Mouse (Mus musculus) hindbrain, embryonic 10.5 days (tissue): ENCODE results near the gene Pdk4. TPM values are rescaled to one million over a fixed set of nuclear protein-coding genes. Genes with fewer than 3 reads are reported as not detected.
A peak's percentile ranks its signal among the peaks of the same experiment; 100 is the strongest.

Experiments used
- DNase-seq: peaks from one replicate; pipeline ENCODE4 v3.0.0-alpha.2; 2017; ENCODE audit warnings: low spot score
- H3K27ac ChIP-seq: fragments of 300-500 bp; sonication (generic); 2 replicates; pipeline ENCODE4 v1.5.1; 2016; ENCODE audit warnings: mild to moderate bottlenecking, moderate library complexity
- H3K27me3 ChIP-seq: fragments of 300-500 bp; sonication (generic); 2 replicates; pipeline ENCODE4 v1.6.1; 2016; ENCODE audit warnings: mild to moderate bottlenecking; ENCODE audit not compliant: poor library complexity, insufficient read depth, severe bottlenecking
- H3K36me3 ChIP-seq: fragments of 300-500 bp; sonication (generic); 2 replicates; pipeline ENCODE4 v1.6.1; 2016; ENCODE audit warnings: mild to moderate bottlenecking, moderate library complexity
- H3K4me1 ChIP-seq: fragments of 300-500 bp; sonication (generic); replicated peaks from 2 replicates; pipeline ENCODE4 v1.6.1; 2016; ENCODE audit warnings: mild to moderate bottlenecking
- H3K4me3 ChIP-seq: fragments of 300-500 bp; sonication (generic); 2 replicates; pipeline ENCODE4 v1.5.1; 2016; ENCODE audit warnings: mild to moderate bottlenecking, moderate library complexity
- H3K9me3 ChIP-seq: fragments of 300-500 bp; sonication (generic); 2 replicates; pipeline ENCODE4 v1.6.1; 2016; ENCODE audit warnings: mild to moderate bottlenecking, moderate library complexity
- WGBS: fragments of 180-500 bp; shearing (Covaris S2); methylation state at CpG from one replicate; pipeline ENCODE4 v1.1.7; 2016; 5-methylcytosine and 5-hydroxymethylcytosine counted together
- polyA plus RNA-seq: library from polyadenylated mRNA; unstranded; fragments of >200 nt; fragmentation: Nextera tagmentation; extraction: Ambion mirVana; gene quantifications from 2 replicates; pipeline ENCODE4 v1.2.1, GENCODE M21; 2016

The Pdk4 gene
- polyA plus RNA-seq, 1 experiment from 2014 or later = 0.98 TPM

- Histone ChIP-seq H3K4me3 (no peak overlapping the region), H3K27me3 (no peaks in the 10 kb centered on the region), H3K27ac (no peak overlapping the region), H3K4me1 (no peaks in the 10 kb centered on the region), H3K36me3 (no peaks in the 10 kb centered on the region), H3K9me3 (no peaks in the 10 kb centered on the region)
- DNase-seq = no peak
- 53% methylated on average over 3 of the region's 3 CpGs for WGBS
Measured at GRCm38 (mm10) chr6:5482270-5482783, 13.8 kb downstream of the Pdk4 start.

GRCm38 (mm10) chr6:5481066-5481465 is 15.0 kb downstream of the Pdk4 start:
- Histone ChIP-seq H3K27ac (no peak overlapping the region), H3K36me3 (no peaks in the 10 kb centered on the region), H3K27me3 (no peaks in the 10 kb centered on the region), H3K4me1 (no peaks in the 10 kb centered on the region), H3K9me3 (no peaks in the 10 kb centered on the region), H3K4me3 (no peak overlapping the region)
- WGBS = 93% methylated on average over 2 of the region's 2 CpGs
- no peak for DNase-seq

- DNase-seq = no peak
- H3K4me1 ChIP-seq = no peaks in the 10 kb centered on the region
- no peak overlapping the region for H3K4me3 ChIP-seq
- WGBS = 63% methylated on average over 1 of the region's 1 CpGs
- no peak overlapping the region for H3K27ac ChIP-seq
- H3K27me3 ChIP-seq = no peaks in the 10 kb centered on the region
- no peaks in the 10 kb centered on the region for H3K36me3 ChIP-seq
- no peaks in the 10 kb centered on the region for H3K9me3 ChIP-seq
Measured at GRCm38 (mm10) chr6:5474021-5474420, 22.1 kb downstream of the Pdk4 start.

- Histone ChIP-seq H3K4me3 (no peak overlapping the region), H3K27ac (no peak overlapping the region), H3K27me3 (no peaks in the 10 kb centered on the region), H3K4me1 (no peaks in the 10 kb centered on the region), H3K36me3 (no peaks in the 10 kb centered on the region), H3K9me3 (no peaks in the 10 kb centered on the region)
- 93% methylated on average over 2 of the region's 2 CpGs for WGBS
- no peak for DNase-seq
Measured at GRCm38 (mm10) chr6:5472692-5473091, 23.4 kb downstream of the Pdk4 start.

GRCm38 (mm10) chr6:5470480-5471318 is 25.4 kb downstream of the Pdk4 start:
- DNase-seq = no peak
- 79% methylated on average over 10 of the region's 10 CpGs for WGBS

GRCm38 (mm10) chr6:5455836-5456235 is 40.3 kb downstream of the Pdk4 start:
- 84% methylated on average over 3 of the region's 3 CpGs for WGBS
- no peak overlapping the region for H3K4me3 ChIP-seq
- H3K9me3 ChIP-seq = no peaks in the 10 kb centered on the region
- H3K27me3 ChIP-seq = no peaks in the 10 kb centered on the region
- DNase-seq = no peak
- H3K36me3 ChIP-seq = no peaks in the 10 kb centered on the region
- H3K4me1 ChIP-seq = no peaks in the 10 kb centered on the region
- no peak overlapping the region for H3K27ac ChIP-seq

More at GRCm38 (mm10) chr6:5470480-5471318, 25.4 kb downstream of the Pdk4 start:
- Histone ChIP-seq H3K4me1 (no peaks in the 10 kb centered on the region), H3K36me3 (no peaks in the 10 kb centered on the region), H3K4me3 (no peak overlapping the region), H3K27ac (no peak overlapping the region), H3K27me3 (no peaks in the 10 kb centered on the region), H3K9me3 (no peaks in the 10 kb centered on the region)

- Histone ChIP-seq H3K4me3 (no peak overlapping the region), H3K27ac (no peak overlapping the region), H3K27me3 (no peaks in the 10 kb centered on the region), H3K4me1 (peaks cover 18% of the 10 kb centered on the region), H3K9me3 (no peaks in the 10 kb centered on the region), H3K36me3 (no peaks in the 10 kb centered on the region)
- 96% methylated on average over 5 of the region's 5 CpGs for WGBS
- DNase-seq = no peak
Measured at GRCm38 (mm10) chr6:5449878-5450277, 46.2 kb downstream of the Pdk4 start.

- no peak for DNase-seq
- Histone ChIP-seq H3K36me3 (no peaks in the 10 kb centered on the region), H3K4me1 (peaks cover 21% of the 10 kb centered on the region), H3K27ac (peak overlapping the region; percentile 83), H3K4me3 (no peak overlapping the region), H3K27me3 (no peaks in the 10 kb centered on the region), H3K9me3 (no peaks in the 10 kb centered on the region)
- 31% methylated on average over 4 of the region's 4 CpGs for WGBS
Measured at GRCm38 (mm10) chr6:5448396-5448795, 47.7 kb downstream of the Pdk4 start.

- Histone ChIP-seq H3K4me1 (peaks cover 29% of the 10 kb centered on the region), H3K27ac (peak overlapping the region; percentile 83), H3K36me3 (no peaks in the 10 kb centered on the region), H3K9me3 (no peaks in the 10 kb centered on the region), H3K27me3 (no peaks in the 10 kb centered on the region), H3K4me3 (no peak overlapping the region)
- WGBS = 9% methylated on average over 6 of the region's 6 CpGs
- peak; percentile 44 for DNase-seq
Measured at GRCm38 (mm10) chr6:5447546-5447945, 48.6 kb downstream of the Pdk4 start.

GRCm38 (mm10) chr6:5447013-5447412 is 49.1 kb downstream of the Pdk4 start:
- H3K4me3 ChIP-seq = no peak overlapping the region
- WGBS = 77% methylated on average over 4 of the region's 4 CpGs
- peaks cover 33% of the 10 kb centered on the region for H3K4me1 ChIP-seq
- H3K9me3 ChIP-seq = no peaks in the 10 kb centered on the region
- no peaks in the 10 kb centered on the region for H3K36me3 ChIP-seq
- H3K27ac ChIP-seq = peak overlapping the region; percentile 83
- no peak for DNase-seq
- H3K27me3 ChIP-seq = no peaks in the 10 kb centered on the region

- Histone ChIP-seq H3K4me3 (no peak overlapping the region), H3K9me3 (no peaks in the 10 kb centered on the region), H3K27me3 (no peaks in the 10 kb centered on the region), H3K27ac (no peak overlapping the region), H3K4me1 (peaks cover 33% of the 10 kb centered on the region), H3K36me3 (no peaks in the 10 kb centered on the region)
- WGBS = 91% methylated on average over 5 of the region's 5 CpGs
- DNase-seq = no peak
Measured at GRCm38 (mm10) chr6:5444331-5444898, 51.7 kb downstream of the Pdk4 start.

GRCm38 (mm10) chr6:5443104-5443863 is 52.8 kb downstream of the Pdk4 start:
- Histone ChIP-seq H3K9me3 (no peaks in the 10 kb centered on the region), H3K4me1 (peaks cover 30% of the 10 kb centered on the region), H3K4me3 (no peak overlapping the region), H3K27me3 (no peaks in the 10 kb centered on the region), H3K27ac (no peak overlapping the region), H3K36me3 (no peaks in the 10 kb centered on the region)
- WGBS = 28% methylated on average over 13 of the region's 13 CpGs
- DNase-seq = no peak
